Mouse (Mus musculus) E14TG2a.4 (cell line): Measurements from ENCODE around the gene Ifit2.
"Not testable (repeated sequence)": the region's sequence is repeated elsewhere in the genome, so short reads cannot be mapped to it uniquely, and the experiment has no call there.

ENCODE experiments used
- H3K27me3 ChIP-seq: 2 replicates; pipeline ENCODE4 v1.6.1; 2014; ENCODE audit warnings: low read length, control low read depth; ENCODE audit not compliant: insufficient read depth
- H3K36me3 ChIP-seq: 2 replicates; pipeline ENCODE4 v1.6.1; 2014; ENCODE audit warnings: low read length, control low read depth; ENCODE audit not compliant: insufficient read depth
- H3K4me1 ChIP-seq: replicated peaks from 2 replicates; pipeline ENCODE4 v1.6.1; 2014; ENCODE audit warnings: low read depth, low read length, control low read depth
- H3K4me3 ChIP-seq: replicated peaks from 2 replicates; pipeline ENCODE4 v1.5.1; 2014; ENCODE audit warnings: mild to moderate bottlenecking, low read length
- H3K9me3 ChIP-seq: 2 replicates; pipeline ENCODE4 v1.6.1; 2014; ENCODE audit warnings: low read length, control low read depth
- CTCF ChIP-seq: conservative IDR thresholded peaks from 2 replicates; pipeline ENCODE4 v1.5.1; 2014; ENCODE audit warnings: low read length
- NANOG ChIP-seq: IDR thresholded peaks from 2 replicates; pipeline ENCODE4 v1.6.1; 2014; ENCODE audit warnings: borderline replicate concordance, low read length, mixed read lengths
- POU5F1 ChIP-seq: IDR thresholded peaks from 2 replicates; pipeline ENCODE4 v1.6.1; 2014; ENCODE audit warnings: low read length, borderline replicate concordance

Ifit2 gene

DNA sequence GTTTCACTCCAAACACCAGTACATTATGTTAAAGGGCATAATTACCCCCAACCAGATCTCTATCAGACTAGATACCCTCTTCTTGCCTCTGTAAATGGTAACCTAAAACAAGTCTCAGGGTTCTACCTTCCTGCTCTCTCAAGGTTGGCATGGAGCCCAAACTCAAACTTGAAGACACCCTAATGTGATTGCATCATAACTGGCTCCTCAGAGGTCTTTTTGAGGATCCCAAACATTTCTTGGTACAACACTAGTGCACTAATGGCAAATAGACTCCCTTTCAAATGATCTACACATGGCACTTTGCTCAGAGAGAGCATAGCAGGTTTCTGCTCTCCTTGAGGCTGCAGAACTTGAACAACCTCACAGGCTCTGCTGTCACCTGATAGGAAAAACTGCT is 46.3 kb downstream of the Ifit2 start:
- no peaks in the 10 kb centered on the region for H3K36me3 ChIP-seq
- TF ChIP-seq NANOG (no peak), CTCF (no peak), POU5F1 (no peak)
- H3K4me3 ChIP-seq: no peak overlapping the region
- no peaks in the 10 kb centered on the region for H3K4me1 ChIP-seq
- H3K9me3 ChIP-seq: no peaks in the 10 kb centered on the region
- no peaks in the 10 kb centered on the region for H3K27me3 ChIP-seq

DNA sequence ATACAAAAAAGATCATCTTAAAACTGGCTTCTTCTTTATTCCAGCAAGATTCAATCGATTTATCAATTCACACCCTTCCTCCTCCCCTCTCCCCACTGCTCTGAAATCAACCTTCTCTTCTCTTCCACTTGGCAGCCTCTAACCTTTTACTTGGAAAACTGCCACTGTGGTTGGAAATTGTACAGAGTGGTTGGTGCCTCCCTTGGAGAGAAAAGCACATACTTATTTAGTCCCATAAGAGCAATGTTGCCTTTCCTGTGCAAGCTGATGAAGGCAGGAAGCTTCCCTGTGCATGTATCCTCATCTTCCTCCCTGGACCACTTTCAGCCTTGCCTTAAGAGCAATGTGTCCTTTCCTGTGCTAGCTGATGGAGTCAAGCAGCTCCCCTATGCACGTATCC is 47.8 kb downstream of the Ifit2 start:
- TF ChIP-seq POU5F1 (no peak), NANOG (no peak), CTCF (no peak)
- H3K9me3 ChIP-seq: no peaks in the 10 kb centered on the region
- H3K4me3 ChIP-seq: no peak overlapping the region
- no peaks in the 10 kb centered on the region for H3K36me3 ChIP-seq
- H3K27me3 ChIP-seq: no peaks in the 10 kb centered on the region
- no peaks in the 10 kb centered on the region for H3K4me1 ChIP-seq

DNA sequence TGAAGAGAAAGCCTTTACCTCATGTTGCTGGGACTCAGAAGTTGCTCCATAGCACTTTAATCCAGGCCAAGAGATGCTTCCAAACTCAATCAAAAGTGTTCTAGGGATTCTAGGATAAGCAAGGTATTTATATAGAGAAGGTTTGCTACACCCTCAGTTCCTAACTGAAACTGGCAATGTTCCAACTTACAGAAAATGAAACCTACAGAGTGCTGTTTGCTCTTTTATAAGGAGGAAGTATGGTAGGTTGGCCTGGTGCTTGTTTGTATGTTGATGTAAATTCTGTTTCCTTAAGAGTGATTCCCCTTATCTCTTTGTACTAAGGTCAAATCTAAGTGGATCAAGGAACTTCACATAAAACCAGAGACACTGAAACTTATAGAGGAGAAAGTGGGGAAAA is 48.8 kb downstream of the Ifit2 start:
- H3K36me3 ChIP-seq, H3K27me3 ChIP-seq, H3K9me3 ChIP-seq, H3K4me1 ChIP-seq, H3K4me3 ChIP-seq: not testable (repeated sequence)

DNA sequence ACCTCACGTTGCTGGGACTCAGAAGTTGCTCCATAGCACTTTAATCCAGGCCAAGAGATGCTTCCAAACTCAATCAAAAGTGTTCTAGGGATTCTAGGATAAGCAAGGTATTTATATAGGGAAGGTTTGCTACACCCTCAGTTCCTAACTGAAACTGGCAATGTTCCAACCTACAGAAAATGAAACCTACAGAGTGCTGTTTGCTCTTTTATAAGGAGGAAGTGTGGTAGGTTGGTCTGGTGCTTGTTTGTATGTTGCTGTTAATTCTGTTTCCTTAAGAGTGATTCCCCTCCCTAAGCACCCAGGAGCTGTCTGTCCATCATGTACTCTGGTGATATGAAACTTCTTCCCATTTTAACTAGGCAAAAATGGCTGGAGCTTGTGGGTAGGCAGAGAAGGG is 51.4 kb downstream of the Ifit2 start, which contains the start of gene Ifit1bl1:
TSS of gene Ifit1bl1 (minus strand) at position 69 of the 400 bp plus-strand sequence.
- not testable (repeated sequence) for H3K4me1 ChIP-seq, H3K27me3 ChIP-seq, H3K4me3 ChIP-seq, H3K36me3 ChIP-seq, H3K9me3 ChIP-seq

DNA sequence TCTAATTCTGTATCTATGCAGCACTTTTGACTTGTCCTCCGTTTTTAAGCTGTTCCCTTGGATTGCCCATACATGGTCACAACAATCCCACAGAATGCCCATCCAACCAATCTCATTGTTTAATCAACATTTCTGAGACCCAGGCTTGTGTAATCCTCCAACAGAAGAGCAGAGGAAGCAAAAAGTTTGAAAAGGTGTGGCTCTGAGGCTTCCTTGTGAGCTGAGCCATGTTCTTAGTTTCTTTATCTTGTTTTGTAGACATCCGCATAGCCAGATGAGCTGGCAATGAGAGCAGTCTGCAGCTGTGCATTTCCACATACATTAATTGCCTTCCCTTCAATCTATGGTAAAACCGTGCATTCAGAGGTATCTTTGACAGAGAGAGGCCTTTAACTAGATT is 55.0 kb downstream of the Ifit2 start:
- H3K4me1 ChIP-seq: no peaks in the 10 kb centered on the region
- no peaks in the 10 kb centered on the region for H3K27me3 ChIP-seq
- H3K4me3 ChIP-seq: no peak overlapping the region
- no peaks in the 10 kb centered on the region for H3K9me3 ChIP-seq
- TF ChIP-seq CTCF (no peak), NANOG (no peak), POU5F1 (no peak)
- H3K36me3 ChIP-seq: no peaks in the 10 kb centered on the region

DNA sequence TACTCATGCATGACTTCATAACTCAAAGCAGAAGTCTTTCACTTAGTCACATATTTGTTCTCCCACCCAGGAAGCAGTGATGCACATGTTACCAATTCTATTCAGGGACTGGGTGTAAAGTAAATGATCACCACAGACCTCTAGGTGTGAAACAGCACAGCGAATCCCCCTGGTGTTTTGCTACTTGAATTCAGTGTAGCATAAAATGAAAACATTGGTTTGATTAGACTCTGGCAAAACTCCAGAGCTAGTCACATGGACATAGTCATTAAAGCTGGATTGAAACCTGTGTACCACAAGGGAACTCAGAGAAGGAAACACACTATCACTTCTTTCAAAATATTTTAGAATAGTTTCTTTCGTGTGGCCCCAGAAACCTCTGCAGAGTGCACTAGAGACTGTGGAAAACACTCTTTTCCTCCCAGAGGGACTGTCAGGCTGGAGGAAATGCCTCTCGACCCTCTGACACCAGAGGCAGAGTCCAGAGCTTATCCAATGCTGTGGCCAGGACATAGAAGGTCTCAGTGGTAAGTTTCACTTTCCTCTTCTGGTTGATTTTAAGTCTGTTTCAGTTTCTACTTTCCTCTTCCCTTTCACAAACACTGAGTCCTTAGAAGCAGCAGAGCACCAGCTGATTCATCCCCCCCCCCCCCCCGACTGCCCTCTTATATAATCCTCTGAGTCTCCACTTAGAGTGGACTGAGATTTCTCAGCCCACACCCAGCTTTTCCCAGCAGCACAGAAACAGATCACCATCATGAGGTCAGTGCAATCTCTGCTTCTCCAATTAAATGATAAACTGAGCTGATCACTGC is 57.0 kb downstream of the Ifit2 start, which contains the start of gene Ifit3b:
TSS of gene Ifit3b (plus strand) at position 734 of the 815 bp plus-strand sequence.
- not testable (repeated sequence) for H3K4me1 ChIP-seq, H3K36me3 ChIP-seq, H3K4me3 ChIP-seq, H3K27me3 ChIP-seq, H3K9me3 ChIP-seq

DNA sequence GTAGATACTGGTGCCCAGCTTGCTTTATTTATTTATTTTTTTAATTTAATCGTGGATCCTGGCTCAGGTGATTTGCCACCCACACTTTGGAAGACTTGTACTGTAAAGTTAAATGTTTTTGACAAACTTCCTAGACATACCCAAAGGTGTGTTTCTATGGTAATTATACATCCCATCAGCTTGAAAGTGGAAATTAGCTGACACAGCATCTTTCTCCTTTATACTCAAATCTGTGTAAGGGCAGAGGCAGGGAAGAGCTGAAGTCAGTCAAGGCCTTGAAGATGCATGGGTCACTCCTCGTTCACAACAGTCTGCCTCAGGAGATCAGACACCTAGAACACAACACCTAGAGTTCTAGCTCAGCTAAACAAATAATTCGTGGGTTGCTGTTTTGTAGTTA is 59.6 kb downstream of the Ifit2 start:
- H3K36me3 ChIP-seq, H3K27me3 ChIP-seq, H3K4me3 ChIP-seq, H3K4me1 ChIP-seq, H3K9me3 ChIP-seq: not testable (repeated sequence)

DNA sequence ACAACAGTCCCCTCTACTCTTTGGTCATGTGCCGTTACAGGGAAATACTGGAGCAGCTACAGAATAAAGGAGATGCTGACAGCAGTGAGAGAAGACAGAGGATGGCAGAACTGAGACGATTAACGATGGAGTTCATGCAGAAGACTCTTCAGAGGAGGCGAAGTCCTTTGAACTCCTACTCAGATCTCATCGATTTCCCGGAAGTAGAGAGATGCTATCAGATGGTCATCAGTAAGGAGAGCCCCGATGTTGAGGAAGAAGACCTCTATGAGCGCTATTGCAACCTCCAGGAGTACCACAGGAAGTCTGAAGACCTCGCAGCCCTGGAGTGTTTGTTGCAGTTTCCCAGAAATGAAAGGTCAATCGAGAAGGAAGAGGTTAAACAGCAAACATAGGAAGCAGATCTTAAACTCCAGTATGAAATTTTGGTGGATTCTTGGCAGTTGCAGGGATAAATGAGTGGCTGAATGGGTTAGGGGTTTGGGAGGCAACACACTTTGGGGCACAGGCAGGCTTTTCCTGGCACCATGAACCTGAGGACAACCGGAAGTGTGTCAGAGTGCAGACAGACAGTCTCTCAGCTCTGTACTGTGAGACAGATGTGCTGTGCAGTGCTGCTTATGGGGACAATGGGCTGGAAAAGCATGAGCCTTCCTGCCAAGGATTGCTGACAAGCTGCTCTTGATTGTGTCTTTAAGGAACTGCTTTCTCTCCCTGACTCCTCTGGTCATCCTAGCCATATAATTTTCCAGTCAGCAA is 61.9 kb downstream of the Ifit2 start:
- not testable (repeated sequence) for H3K4me1 ChIP-seq, H3K27me3 ChIP-seq, H3K9me3 ChIP-seq, H3K36me3 ChIP-seq, H3K4me3 ChIP-seq

DNA sequence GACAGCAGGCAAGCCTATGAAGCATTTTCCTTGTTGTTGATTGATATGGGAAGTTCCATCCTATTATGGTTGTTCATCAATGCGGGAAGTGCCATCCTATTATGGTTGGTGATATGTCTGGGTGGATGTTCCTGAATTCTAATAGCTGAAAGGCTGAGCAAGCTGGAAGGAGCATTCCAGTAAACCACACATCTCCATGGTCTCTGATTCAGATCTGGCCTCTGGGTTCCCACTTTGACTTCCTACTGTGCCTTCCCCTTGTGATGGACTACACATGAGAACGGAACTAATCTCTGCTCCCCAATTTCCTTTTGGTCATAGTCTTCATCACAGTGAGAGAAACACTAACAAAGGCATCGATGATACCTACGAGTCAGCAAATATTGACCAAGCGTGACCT is 70.4 kb downstream of the Ifit2 start:
- Histone ChIP-seq H3K4me1 (no peaks in the 10 kb centered on the region), H3K4me3 (no peak overlapping the region), H3K27me3 (no peaks in the 10 kb centered on the region), H3K36me3 (no peaks in the 10 kb centered on the region), H3K9me3 (no peaks in the 10 kb centered on the region)
- no peak for TF ChIP-seq CTCF
